Mouse (Mus musculus) bone marrow macrophage, adult 2 months (primary cell): ENCODE measurements at regions not wholly inside any gene's neighbourhood (a gene's known extent, or its start where the extent isn't known, plus 50 kb on each side); places are given as distances from the start of the nearest gene placed in this dataset.

ENCODE experiments used
- CTCF ChIP-seq: IDR thresholded peaks from 2 replicates; pipeline ENCODE4 v1.5.1; 2012; ENCODE audit warnings: low read depth, mild to moderate bottlenecking, low read length, moderate library complexity
- POLR2A ChIP-seq: IDR thresholded peaks from 2 replicates; pipeline ENCODE4 v1.6.1; 2012; ENCODE audit warnings: mild to moderate bottlenecking, low read depth, low read length, borderline replicate concordance

- TF ChIP-seq CTCF (no peak), POLR2A (no peak)
Observed at GRCm38 (mm10) chr7:64025155-64025554, 86.4 kb upstream of the Klf13 start.
